Comparison of ENCODE assay signal across 1 mouse cellular context in the genomic region with DNA sequence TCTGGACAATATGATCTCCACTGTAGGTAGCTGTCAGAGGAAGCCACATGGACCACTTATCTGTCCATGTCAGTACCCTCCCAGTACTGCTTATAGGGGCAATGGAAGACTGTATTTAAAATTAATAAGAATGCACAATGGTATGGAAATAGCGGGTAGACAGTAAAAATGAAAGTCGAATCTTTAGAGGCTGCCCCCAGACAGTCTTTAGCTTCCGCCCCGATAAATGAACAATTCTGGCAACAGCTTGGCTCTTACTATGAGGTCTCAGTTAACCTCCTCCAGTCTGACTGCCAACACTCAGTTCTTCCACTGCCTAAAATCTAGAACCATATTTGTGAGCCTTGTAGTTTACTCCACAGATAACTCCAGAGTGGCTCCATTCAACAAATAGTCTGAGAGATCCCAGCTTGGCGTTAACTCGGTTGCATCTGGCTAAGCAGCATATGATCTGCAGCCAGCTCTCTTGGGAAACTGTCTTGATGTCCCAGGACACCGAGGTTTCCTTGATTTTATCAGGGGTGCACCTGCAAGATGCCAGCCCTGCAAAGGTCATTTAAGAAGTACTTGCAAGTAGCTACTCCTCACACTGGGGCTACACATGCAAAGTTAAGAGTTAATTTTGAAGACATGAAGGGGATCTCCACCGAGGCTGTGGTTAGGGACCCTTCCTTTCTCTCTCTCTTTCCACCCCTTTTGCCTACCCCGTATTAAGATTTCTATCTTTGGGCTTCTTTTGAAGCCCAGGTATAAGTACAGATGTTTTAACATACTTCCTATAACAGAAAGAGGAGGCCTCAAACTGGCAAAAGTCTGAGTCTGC.
A peak's percentile ranks its signal among the peaks of the same experiment; 100 is the strongest.
TF ChIP-seq lines count a peak whose summit lies in the region.

No protein-coding gene starts in this region.

TF ChIP-seq in CH12.LX, 34 proteins besides CTCF, POLR2A, EP300 and RAD21 (continued from another document):
- no peak for TF ChIP-seq E2F4 (IDR thresholded peaks at IDR 0.05; ENCODE audit: insufficient replicate concordance, low read depth, low read length)
- TF ChIP-seq ZMIZ1 (IDR thresholded peaks at IDR 0.05; ENCODE audit: low read depth, low read length) = no peak
- 0 out of 2 replicates have a peak, but pooled peaks have one; percentile 14 for TF ChIP-seq KAT2A (IDR thresholded peaks at IDR 0.05; ENCODE audit: insufficient replicate concordance, low read length)
- TF ChIP-seq JUN (IDR thresholded peaks at IDR 0.05; ENCODE audit: insufficient read depth, low read depth, low read length) = no peak
- TF ChIP-seq MXI1 (IDR thresholded peaks at IDR 0.05; ENCODE audit: low read depth, low read length) = no peak
- no peak for TF ChIP-seq HCFC1 (IDR thresholded peaks at IDR 0.05; ENCODE audit: low read depth, low read length)
- no peak for TF ChIP-seq ELF1 (IDR thresholded peaks at IDR 0.05; ENCODE audit: low read depth, low read length)
- no peak; the same call in 1 of the 2 replicates for TF ChIP-seq ETS1 (conservative IDR thresholded peaks at IDR 0.05; ENCODE audit: low read depth, low read length)
- no peak for TF ChIP-seq TBP (conservative IDR thresholded peaks at IDR 0.05; ENCODE audit: low read depth, low read length)
- no peak for TF ChIP-seq ZKSCAN1 (IDR thresholded peaks at IDR 0.05; ENCODE audit: borderline replicate concordance, low read depth, low read length)
- TF ChIP-seq IRF4 (IDR thresholded peaks at IDR 0.05; ENCODE audit: low read depth, low read length) = peak; percentile 16; the same call in 1 of the 2 replicates
- TF ChIP-seq NRF1 (IDR thresholded peaks at IDR 0.05; ENCODE audit: low read depth, low read length) = no peak
- no peak for TF ChIP-seq UBTF (IDR thresholded peaks at IDR 0.05; ENCODE audit: low read depth, low read length)
- TF ChIP-seq MAZ (IDR thresholded peaks at IDR 0.05; ENCODE audit: low read depth, low read length) = no peak
- no peak for TF ChIP-seq SIN3A (IDR thresholded peaks at IDR 0.05; ENCODE audit: low read length)
- TF ChIP-seq MYC (IDR thresholded peaks at IDR 0.05; ENCODE audit: low read depth, low read length) = no peak
- no peak for TF ChIP-seq ZC3H11A (IDR thresholded peaks at IDR 0.05; ENCODE audit: low read depth, low read length)
- TF ChIP-seq RCOR1 (conservative IDR thresholded peaks at IDR 0.05; ENCODE audit: low read depth, low read length) = no peak
- TF ChIP-seq CHD1 (IDR thresholded peaks at IDR 0.05; ENCODE audit: low read depth, low read length) = no peak
